Mouse (Mus musculus) heart, embryonic 11.5 days (tissue): ENCODE measurements around the gene Rarb. TPM values are rescaled to one million over a fixed set of nuclear protein-coding genes. Genes with fewer than 3 reads are reported as not detected.

Experiments
- ATAC-seq: fragments of 200-750 bp; cut with Nextera tagmentation; replicated peaks from 2 replicates; pipeline ENCODE4 v1.8.0; 2017; ENCODE audit warnings: moderate library complexity; ENCODE audit not compliant: insufficient number of reproducible peaks, low FRiP score, low TSS enrichment
- H3K27ac ChIP-seq: fragments of 300-500 bp; sonication (generic); 2 replicates; pipeline ENCODE4 v1.5.1; 2014; ENCODE audit warnings: mild to moderate bottlenecking, low read depth, low read length
- H3K27me3 ChIP-seq: fragments of 300-500 bp; sonication (generic); 2 replicates; pipeline ENCODE4 v1.6.1; 2014; ENCODE audit warnings: mild to moderate bottlenecking, low read length, mixed read lengths; ENCODE audit not compliant: control insufficient read depth, insufficient read depth
- H3K36me3 ChIP-seq: fragments of 300-500 bp; sonication (generic); 2 replicates; pipeline ENCODE4 v1.6.1; 2014; ENCODE audit warnings: mild to moderate bottlenecking, low read length, moderate library complexity, mixed read lengths; ENCODE audit not compliant: control insufficient read depth, insufficient read depth
- H3K4me1 ChIP-seq: fragments of 300-500 bp; sonication (generic); 2 replicates; pipeline ENCODE4 v1.6.1; 2014; ENCODE audit warnings: low read length; ENCODE audit not compliant: control insufficient read depth, insufficient read depth
- H3K4me2 ChIP-seq: fragments of 300-500 bp; sonication (generic); 2 replicates; pipeline ENCODE4 v1.6.1; 2014; ENCODE audit warnings: mild to moderate bottlenecking, moderate library complexity
- H3K4me3 ChIP-seq: fragments of 300-500 bp; sonication (generic); 2 replicates; pipeline ENCODE4 v1.5.1; 2014; ENCODE audit warnings: low read depth, low read length
- H3K9ac ChIP-seq: fragments of 300-500 bp; sonication (generic); 2 replicates; pipeline ENCODE4 v1.6.1; 2014; ENCODE audit warnings: mild to moderate bottlenecking, low read depth, low read length, moderate library complexity
- H3K9me3 ChIP-seq: fragments of 300-500 bp; sonication (generic); replicated peaks from 2 replicates; pipeline ENCODE4 v1.6.1; 2016; ENCODE audit warnings: low read length; ENCODE audit not compliant: control insufficient read depth
- WGBS: fragments of 180-500 bp; shearing (Covaris S2); extraction: QIAGEN DNeasy Blood & Tissue Kit; methylation state at CpG from one replicate; pipeline ENCODE4 v1.1.7; 2014; ENCODE audit not compliant: insufficient replicate concordance; 5-methylcytosine and 5-hydroxymethylcytosine counted together
- polyA plus RNA-seq: library from polyadenylated mRNA; unstranded; fragments of >200 nt; fragmentation: Nextera tagmentation; extraction: Ambion mirVana; gene quantifications from 2 replicates; pipeline ENCODE4 v1.2.1, GENCODE M21; 2014

Gene Rarb
- polyA plus RNA-seq, 1 experiment from 2014 or later: 18.1 TPM

- Histone ChIP-seq H3K4me3 (no peak overlapping the region), H3K27me3 (no peaks in the 10 kb centered on the region), H3K36me3 (no peaks in the 10 kb centered on the region; the same call in 1 of the 2 replicates), H3K27ac (no peak overlapping the region), H3K4me1 (peaks cover 8% of the 10 kb centered on the region; the same call in 1 of the 2 replicates), H3K9ac (no peak overlapping the region), H3K9me3 (no peaks in the 10 kb centered on the region), H3K4me2 (no peak overlapping the region)
- WGBS: 68% methylated on average over 6 of the region's 6 CpGs
- ATAC-seq: no peak
Observed at GRCm38 (mm10) chr14:16547492-16548199, 271.3 kb downstream of the Rarb start.

- Histone ChIP-seq H3K27ac (no peak overlapping the region), H3K4me2 (no peak overlapping the region), H3K4me3 (no peak overlapping the region), H3K9me3 (no peaks in the 10 kb centered on the region), H3K27me3 (no peaks in the 10 kb centered on the region), H3K36me3 (no peaks in the 10 kb centered on the region; the same call in 1 of the 2 replicates), H3K4me1 (0 out of 2 replicates have a peak, but pooled peaks cover 4% of the 10 kb centered on the region), H3K9ac (no peak overlapping the region)
- 60% methylated on average over 2 of the region's 2 CpGs for whole genome bisulfite sequencing
- ATAC-seq: no peak
Observed at GRCm38 (mm10) chr14:16544995-16545394, 274.0 kb downstream of the Rarb start.

GRCm38 (mm10) chr14:16541641-16542040 lies 277.3 kb downstream of the Rarb start:
- Histone ChIP-seq H3K36me3 (no peaks in the 10 kb centered on the region), H3K27ac (no peak overlapping the region), H3K4me3 (no peak overlapping the region), H3K27me3 (no peaks in the 10 kb centered on the region), H3K9ac (no peak overlapping the region), H3K9me3 (no peaks in the 10 kb centered on the region), H3K4me1 (no peaks in the 10 kb centered on the region), H3K4me2 (no peak overlapping the region)
- no peak for ATAC-seq
- 79% methylated on average over 1 of the region's 1 CpGs for WGBS

GRCm38 (mm10) chr14:16537433-16537832 lies 281.5 kb downstream of the Rarb start:
- H3K4me1 ChIP-seq: no peaks in the 10 kb centered on the region
- no peaks in the 10 kb centered on the region for H3K36me3 ChIP-seq
- H3K27ac ChIP-seq: no peak overlapping the region
- 59% methylated on average over 4 of the region's 4 CpGs for WGBS
- no peak overlapping the region for H3K9ac ChIP-seq
- no peak overlapping the region for H3K4me2 ChIP-seq
- 0 out of 2 replicates have a peak, but pooled peaks have one; percentile 31 for ATAC-seq
- no peak overlapping the region for H3K4me3 ChIP-seq
- H3K9me3 ChIP-seq: no peaks in the 10 kb centered on the region
- H3K27me3 ChIP-seq: no peaks in the 10 kb centered on the region

- ATAC-seq: no peak
- Histone ChIP-seq H3K4me1 (no peaks in the 10 kb centered on the region), H3K27me3 (no peaks in the 10 kb centered on the region), H3K27ac (no peak overlapping the region), H3K4me2 (no peak overlapping the region), H3K9ac (no peak overlapping the region), H3K9me3 (no peaks in the 10 kb centered on the region), H3K36me3 (no peaks in the 10 kb centered on the region; the same call in 1 of the 2 replicates), H3K4me3 (no peak overlapping the region)
- 70% methylated on average over 2 of the region's 2 CpGs for WGBS
Observed at GRCm38 (mm10) chr14:16528631-16529030, 290.3 kb downstream of the Rarb start.

- Histone ChIP-seq H3K27ac (no peak overlapping the region), H3K4me3 (no peak overlapping the region), H3K27me3 (no peaks in the 10 kb centered on the region), H3K9ac (no peak overlapping the region), H3K36me3 (no peaks in the 10 kb centered on the region; the same call in 1 of the 2 replicates), H3K9me3 (no peaks in the 10 kb centered on the region), H3K4me1 (no peaks in the 10 kb centered on the region), H3K4me2 (no peak overlapping the region)
- no peak for ATAC-seq
- 86% methylated on average over 3 of the region's 3 CpGs for WGBS
Observed at GRCm38 (mm10) chr14:16526120-16526519, 292.8 kb downstream of the Rarb start.

- Histone ChIP-seq H3K4me3 (no peak overlapping the region), H3K9me3 (no peaks in the 10 kb centered on the region), H3K27me3 (no peaks in the 10 kb centered on the region), H3K36me3 (no peaks in the 10 kb centered on the region; the same call in 1 of the 2 replicates), H3K4me2 (no peak overlapping the region), H3K4me1 (no peaks in the 10 kb centered on the region), H3K9ac (no peak overlapping the region), H3K27ac (no peak overlapping the region)
- ATAC-seq: no peak
- 79% methylated on average over 5 of the region's 5 CpGs for WGBS
Observed at GRCm38 (mm10) chr14:16525137-16525924, 293.6 kb downstream of the Rarb start.

GRCm38 (mm10) chr14:16522852-16523251 lies 296.1 kb downstream of the Rarb start:
- Histone ChIP-seq H3K27me3 (no peaks in the 10 kb centered on the region), H3K27ac (no peak overlapping the region), H3K4me1 (no peaks in the 10 kb centered on the region), H3K36me3 (no peaks in the 10 kb centered on the region), H3K4me2 (no peak overlapping the region), H3K4me3 (no peak overlapping the region), H3K9ac (no peak overlapping the region), H3K9me3 (no peaks in the 10 kb centered on the region)
- 79% methylated on average over 3 of the region's 3 CpGs for WGBS
- no peak for ATAC-seq
